Mouse (Mus musculus): ENCODE data around the gene Zfp982. TPM values are rescaled to one million over a fixed set of nuclear protein-coding genes. Genes with fewer than 3 reads are reported as not detected.
A peak's percentile ranks its signal among the peaks of the same experiment; 100 is the strongest.
"Not testable (repeated sequence)": the region's sequence is repeated elsewhere in the genome, so short reads cannot be mapped to it uniquely, and the experiment has no call there.

Gene Zfp982
- polyA plus RNA-seq, 1 experiment from 2014 or later: 1.8 TPM

DNA sequence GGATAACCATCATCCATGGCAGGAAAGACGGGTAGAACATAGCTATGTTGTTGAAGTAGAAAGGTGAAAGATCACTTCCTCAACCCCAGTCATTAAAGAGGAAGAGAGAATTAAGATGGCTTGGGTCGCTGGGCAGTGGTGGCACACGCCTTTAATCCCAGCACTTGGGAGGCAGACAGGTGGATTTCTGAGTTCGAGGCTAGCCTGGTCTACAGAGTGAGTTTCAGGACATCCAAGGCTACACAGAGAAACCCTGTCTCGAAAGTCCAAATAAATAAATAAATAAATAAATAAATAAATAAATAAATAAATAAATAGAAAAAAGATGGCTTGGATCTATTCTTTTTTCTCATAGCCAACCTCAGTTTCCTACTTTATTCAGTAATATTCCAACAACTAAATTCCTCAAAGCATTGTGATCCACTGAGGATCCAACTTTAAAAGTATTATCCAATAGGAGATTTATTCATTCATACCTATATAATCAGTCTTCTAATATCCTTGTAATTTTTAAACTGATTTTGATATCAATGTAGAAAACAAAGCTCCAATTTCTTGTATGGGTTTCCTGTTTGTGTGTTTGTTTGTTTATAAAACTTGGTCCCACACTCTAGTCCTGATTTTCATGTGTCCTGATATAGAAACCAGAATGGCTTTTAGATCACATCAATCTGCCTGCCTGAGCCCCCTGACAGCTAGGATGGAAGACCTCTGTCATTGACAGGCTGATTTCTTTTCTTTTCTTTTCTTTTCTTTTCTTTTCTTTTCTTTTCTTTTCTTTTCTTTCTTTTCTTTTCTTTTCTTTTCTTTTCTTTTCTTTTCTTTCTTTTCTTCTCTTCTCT is 6.8 kb downstream of the Zfp982 start:
- not testable (repeated sequence) for H3K4me3 ChIP-seq (ENCODE audit: low read depth, low read length); ATAC-seq; H3K27ac ChIP-seq (ENCODE audit: low read depth, low read length); H3K4me2 ChIP-seq (ENCODE audit: low read length); H3K27me3 ChIP-seq (replicated peaks; ENCODE audit: control insufficient read depth, insufficient read depth, low read length); H3K4me1 ChIP-seq (ENCODE audit: control insufficient read depth, insufficient read depth, low read length); H3K9ac ChIP-seq (ENCODE audit: low read length); DNase-seq (ENCODE audit: low spot score); H3K36me3 ChIP-seq (ENCODE audit: control insufficient read depth, insufficient read depth, low read length)
- H3K9me3 ChIP-seq (replicated peaks; ENCODE audit: control insufficient read depth, low read length): peaks cover 16% of the 10 kb centered on the region
- WGBS: 87% methylated on average over 5 of the region's 5 CpGs

GRCm38 (mm10) chr4:147509174-147509573 is 17.0 kb downstream of the Zfp982 start:
- Histone ChIP-seq H3K4me2 (ENCODE audit: low read length) (no peak overlapping the region), H3K27ac (ENCODE audit: low read depth, low read length) (no peak overlapping the region), H3K4me3 (ENCODE audit: low read depth, low read length) (no peak overlapping the region), H3K27me3 (replicated peaks; ENCODE audit: control insufficient read depth, insufficient read depth, low read length) (no peaks in the 10 kb centered on the region), H3K4me1 (ENCODE audit: control insufficient read depth, insufficient read depth, low read length) (no peaks in the 10 kb centered on the region), H3K9ac (ENCODE audit: low read length) (no peak overlapping the region), H3K9me3 (replicated peaks; ENCODE audit: control insufficient read depth, low read length) (peaks cover 24% of the 10 kb centered on the region), H3K36me3 (ENCODE audit: control insufficient read depth, insufficient read depth, low read length) (no peaks in the 10 kb centered on the region)
- no peak for ATAC-seq
- no peak for DNase-seq (ENCODE audit: low spot score)
- 81% methylated on average over 2 of the region's 2 CpGs for WGBS

GRCm38 (mm10) chr4:147518981-147519380 is 26.8 kb downstream of the Zfp982 start:
- Histone ChIP-seq H3K36me3 (ENCODE audit: control insufficient read depth, insufficient read depth, low read length) (no peaks in the 10 kb centered on the region), H3K9ac (ENCODE audit: low read length) (no peak overlapping the region), H3K27me3 (replicated peaks; ENCODE audit: control insufficient read depth, insufficient read depth, low read length) (no peaks in the 10 kb centered on the region), H3K4me3 (ENCODE audit: low read depth, low read length) (no peak overlapping the region), H3K27ac (ENCODE audit: low read depth, low read length) (no peak overlapping the region), H3K9me3 (replicated peaks; ENCODE audit: control insufficient read depth, low read length) (peaks cover 67% of the 10 kb centered on the region), H3K4me2 (ENCODE audit: low read length) (no peak overlapping the region), H3K4me1 (ENCODE audit: control insufficient read depth, insufficient read depth, low read length) (no peaks in the 10 kb centered on the region)
- 69% methylated on average over 2 of the region's 2 CpGs for WGBS
- DNase-seq (ENCODE audit: low spot score) (no peak), ATAC-seq (0 out of 2 replicates have a peak, but pooled peaks have one; percentile 23)

DNA sequence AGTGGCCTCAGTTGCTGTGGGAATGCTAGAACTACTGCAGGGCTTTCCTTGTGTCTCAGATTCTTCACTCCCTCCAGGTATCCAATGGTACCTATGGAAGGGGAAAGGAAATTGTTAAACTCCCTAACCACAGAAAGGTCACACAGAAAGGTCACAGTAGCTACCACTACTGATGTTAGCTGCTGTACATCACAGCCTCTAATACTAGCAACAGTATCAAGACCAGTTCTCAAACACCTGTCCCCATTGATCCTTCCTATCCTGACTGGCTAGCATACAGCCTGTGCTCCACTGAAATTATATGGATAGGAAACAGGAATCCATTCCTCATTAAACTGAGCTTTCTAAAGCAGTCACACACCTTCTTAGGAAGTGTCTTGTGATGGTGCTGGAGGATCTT is 27.9 kb downstream of the Zfp982 start:
- Histone ChIP-seq H3K9me3 (replicated peaks; ENCODE audit: control insufficient read depth, low read length) (peaks cover 73% of the 10 kb centered on the region), H3K36me3 (ENCODE audit: control insufficient read depth, insufficient read depth, low read length) (no peaks in the 10 kb centered on the region)
- ATAC-seq: no peak

DNA sequence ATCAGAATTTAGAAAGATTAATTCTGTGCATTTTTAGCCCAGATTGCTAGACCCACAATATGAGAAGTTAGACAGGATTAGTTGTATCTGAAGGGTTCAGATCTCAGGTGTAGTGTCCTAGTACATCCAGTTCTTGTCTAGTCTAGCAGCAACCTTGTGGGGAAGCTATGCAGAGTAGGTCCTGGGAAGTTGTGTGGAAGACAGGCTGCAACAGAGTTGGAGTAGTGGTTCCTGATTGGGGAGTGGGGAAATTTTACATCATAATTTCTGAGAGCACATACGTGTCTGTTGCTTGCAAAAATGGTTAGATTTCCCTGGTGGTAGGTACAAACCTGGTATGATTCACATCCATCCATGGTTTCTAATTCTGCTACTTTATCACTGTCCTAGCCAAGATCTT is 32.9 kb downstream of the Zfp982 start:
- H3K27ac ChIP-seq (ENCODE audit: low read depth, low read length): no peak overlapping the region
- no peaks in the 10 kb centered on the region for H3K36me3 ChIP-seq (ENCODE audit: control insufficient read depth, insufficient read depth, low read length)
- no peak overlapping the region for H3K4me3 ChIP-seq (ENCODE audit: low read depth, low read length)
- peaks cover 67% of the 10 kb centered on the region for H3K9me3 ChIP-seq (replicated peaks; ENCODE audit: control insufficient read depth, low read length)
- no peak overlapping the region for H3K4me2 ChIP-seq (ENCODE audit: low read length)
- ATAC-seq (no peak), DNase-seq (ENCODE audit: low spot score) (no peak)
- 86% methylated on average over 1 of the region's 1 CpGs for WGBS
- H3K4me1 ChIP-seq (ENCODE audit: control insufficient read depth, insufficient read depth, low read length): no peaks in the 10 kb centered on the region
- H3K9ac ChIP-seq (ENCODE audit: low read length): no peak overlapping the region
- no peaks in the 10 kb centered on the region for H3K27me3 ChIP-seq (replicated peaks; ENCODE audit: control insufficient read depth, insufficient read depth, low read length)

More for the DNA sequence above, 27.9 kb downstream of the Zfp982 start:
- no peak overlapping the region for H3K4me2 ChIP-seq (ENCODE audit: low read length)
- H3K4me1 ChIP-seq (ENCODE audit: control insufficient read depth, insufficient read depth, low read length): no peaks in the 10 kb centered on the region
- no peaks in the 10 kb centered on the region for H3K27me3 ChIP-seq (replicated peaks; ENCODE audit: control insufficient read depth, insufficient read depth, low read length)
- no peak overlapping the region for H3K27ac ChIP-seq (ENCODE audit: low read depth, low read length)
- DNase-seq (ENCODE audit: low spot score): no peak
- H3K9ac ChIP-seq (ENCODE audit: low read length): no peak overlapping the region
- H3K4me3 ChIP-seq (ENCODE audit: low read depth, low read length): no peak overlapping the region

DNA sequence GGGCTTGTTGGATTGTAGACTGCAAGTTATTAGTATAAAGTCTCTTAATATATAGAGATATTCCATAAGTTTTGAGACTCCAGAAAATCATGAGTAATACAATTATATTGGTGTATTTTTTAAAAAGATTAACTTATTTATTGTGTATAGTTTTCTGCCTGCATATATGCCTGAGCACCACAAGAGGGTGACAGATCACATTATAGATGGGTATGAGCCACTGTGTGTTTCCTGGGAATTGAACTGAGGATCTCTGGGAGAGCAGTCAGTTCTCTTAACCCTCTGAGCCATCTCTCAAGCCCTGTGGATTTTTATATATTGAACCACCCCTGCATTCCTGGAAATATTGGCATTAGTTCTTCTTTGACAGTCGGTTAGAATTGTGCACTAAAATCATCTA is 38.1 kb downstream of the Zfp982 start:
- Histone ChIP-seq H3K27ac (ENCODE audit: low read depth, low read length) (no peak overlapping the region), H3K4me2 (ENCODE audit: low read length) (no peak overlapping the region), H3K9ac (ENCODE audit: low read length) (no peak overlapping the region), H3K4me3 (ENCODE audit: low read depth, low read length) (no peak overlapping the region), H3K36me3 (ENCODE audit: control insufficient read depth, insufficient read depth, low read length) (no peaks in the 10 kb centered on the region), H3K4me1 (ENCODE audit: control insufficient read depth, insufficient read depth, low read length) (no peaks in the 10 kb centered on the region), H3K9me3 (replicated peaks; ENCODE audit: control insufficient read depth, low read length) (peaks cover 41% of the 10 kb centered on the region), H3K27me3 (replicated peaks; ENCODE audit: control insufficient read depth, insufficient read depth, low read length) (no peaks in the 10 kb centered on the region)
- DNase-seq (ENCODE audit: low spot score): no peak
- ATAC-seq: no peak
- 91% methylated on average over 1 of the region's 1 CpGs for WGBS

GRCm38 (mm10) chr4:147535916-147536315 is 43.7 kb downstream of the Zfp982 start:
- not testable (repeated sequence) for ATAC-seq; H3K27me3 ChIP-seq (replicated peaks; ENCODE audit: control insufficient read depth, insufficient read depth, low read length); H3K9ac ChIP-seq (ENCODE audit: low read length); H3K4me1 ChIP-seq (ENCODE audit: control insufficient read depth, insufficient read depth, low read length); DNase-seq (ENCODE audit: low spot score); H3K27ac ChIP-seq (ENCODE audit: low read depth, low read length); H3K4me3 ChIP-seq (ENCODE audit: low read depth, low read length); H3K4me2 ChIP-seq (ENCODE audit: low read length); H3K36me3 ChIP-seq (ENCODE audit: control insufficient read depth, insufficient read depth, low read length)
- H3K9me3 ChIP-seq (replicated peaks; ENCODE audit: control insufficient read depth, low read length): peaks cover 35% of the 10 kb centered on the region

DNA sequence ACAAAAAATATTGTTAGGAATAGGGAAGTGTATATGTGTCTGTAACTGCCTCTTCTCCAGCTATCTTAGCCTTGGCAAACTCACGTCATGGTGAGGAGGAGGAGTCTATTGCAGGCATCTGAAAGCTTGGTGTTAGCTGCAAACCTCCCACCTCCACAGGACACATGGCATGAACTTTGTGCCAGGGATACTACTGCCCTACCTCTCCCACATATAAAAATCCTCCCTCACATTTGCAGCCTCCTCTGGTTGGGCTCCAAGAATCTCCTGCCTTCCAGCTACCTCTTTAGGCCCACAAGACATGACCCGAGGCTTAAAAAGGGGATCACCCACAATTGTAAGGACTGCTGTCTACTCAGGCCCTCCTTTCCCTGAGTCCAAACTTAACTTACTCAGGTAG is 45.5 kb downstream of the Zfp982 start:
- no peak for ATAC-seq
- H3K9me3 ChIP-seq (replicated peaks; ENCODE audit: control insufficient read depth, low read length): peaks cover 32% of the 10 kb centered on the region
- H3K9ac ChIP-seq (ENCODE audit: low read length): no peak overlapping the region
- H3K4me2 ChIP-seq (ENCODE audit: low read length): no peak overlapping the region
- no peaks in the 10 kb centered on the region for H3K27me3 ChIP-seq (replicated peaks; ENCODE audit: control insufficient read depth, insufficient read depth, low read length)
- H3K4me3 ChIP-seq (ENCODE audit: low read depth, low read length): no peak overlapping the region
- no peak for DNase-seq (ENCODE audit: low spot score)
- H3K27ac ChIP-seq (ENCODE audit: low read depth, low read length): no peak overlapping the region
- WGBS: 84% methylated on average over 2 of the region's 2 CpGs
- H3K36me3 ChIP-seq (ENCODE audit: control insufficient read depth, insufficient read depth, low read length): no peaks in the 10 kb centered on the region
- H3K4me1 ChIP-seq (ENCODE audit: control insufficient read depth, insufficient read depth, low read length): no peaks in the 10 kb centered on the region

- not testable (repeated sequence) for H3K9ac ChIP-seq (ENCODE audit: low read length); H3K27ac ChIP-seq (ENCODE audit: low read depth, low read length); H3K36me3 ChIP-seq (ENCODE audit: control insufficient read depth, insufficient read depth, low read length); H3K27me3 ChIP-seq (replicated peaks; ENCODE audit: control insufficient read depth, insufficient read depth, low read length); H3K4me1 ChIP-seq (ENCODE audit: control insufficient read depth, insufficient read depth, low read length); ATAC-seq; H3K4me3 ChIP-seq (ENCODE audit: low read depth, low read length); DNase-seq (ENCODE audit: low spot score); H3K4me2 ChIP-seq (ENCODE audit: low read length)
- peaks cover 37% of the 10 kb centered on the region for H3K9me3 ChIP-seq (replicated peaks; ENCODE audit: control insufficient read depth, low read length)
- WGBS: 83% methylated on average over 3 of the region's 3 CpGs
Observed at GRCm38 (mm10) chr4:147539918-147540317, 47.7 kb downstream of the Zfp982 start, which contains the start of gene Gm16503. Gene Gm16503 (plus strand): TSS chr4:147540218.
